Mouse (Mus musculus) embryo, embryonic 11 days (tissue): ENCODE measurements around the gene Tas1r2.

ENCODE experiments used
- DNase-seq: peaks from one replicate; pipeline ENCODE4 v3.0.0-alpha.2; 2015

Tas1r2 gene

DNA sequence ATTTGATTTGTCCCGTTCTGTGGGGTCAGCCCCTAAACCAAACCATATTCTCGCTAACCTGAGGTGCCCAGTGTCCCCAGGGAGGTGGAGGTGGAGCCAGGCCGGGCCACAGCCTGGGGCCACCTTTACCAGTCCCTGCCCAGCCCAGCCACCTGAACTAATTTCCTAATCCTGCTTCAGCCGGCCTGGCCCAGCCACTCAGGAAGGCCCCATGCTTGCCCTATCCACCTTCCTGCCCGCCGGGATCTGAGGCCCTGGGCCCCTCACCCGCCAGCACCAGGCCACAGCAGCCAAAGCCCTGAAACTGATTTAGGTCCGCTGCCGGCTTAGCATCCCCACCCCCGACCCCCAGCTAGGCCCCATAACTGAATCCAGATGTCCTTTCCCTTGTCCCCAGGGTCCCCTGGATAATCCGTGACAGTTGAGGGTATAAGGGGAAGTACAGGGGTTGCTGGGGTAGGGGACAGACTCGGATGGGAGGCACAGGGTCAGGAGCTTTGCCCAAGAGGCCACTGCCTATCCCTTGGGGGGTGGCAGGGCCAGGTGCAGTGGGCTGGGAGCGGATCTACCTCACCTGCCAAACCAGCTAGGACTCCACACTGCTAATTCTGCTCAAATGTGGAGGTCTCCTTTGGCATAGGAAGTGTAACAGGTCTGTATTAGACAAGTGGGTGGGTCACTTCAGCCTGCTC is 62.0 kb downstream of the Tas1r2 start:
- peak; percentile 44 for DNase-seq

DNA sequence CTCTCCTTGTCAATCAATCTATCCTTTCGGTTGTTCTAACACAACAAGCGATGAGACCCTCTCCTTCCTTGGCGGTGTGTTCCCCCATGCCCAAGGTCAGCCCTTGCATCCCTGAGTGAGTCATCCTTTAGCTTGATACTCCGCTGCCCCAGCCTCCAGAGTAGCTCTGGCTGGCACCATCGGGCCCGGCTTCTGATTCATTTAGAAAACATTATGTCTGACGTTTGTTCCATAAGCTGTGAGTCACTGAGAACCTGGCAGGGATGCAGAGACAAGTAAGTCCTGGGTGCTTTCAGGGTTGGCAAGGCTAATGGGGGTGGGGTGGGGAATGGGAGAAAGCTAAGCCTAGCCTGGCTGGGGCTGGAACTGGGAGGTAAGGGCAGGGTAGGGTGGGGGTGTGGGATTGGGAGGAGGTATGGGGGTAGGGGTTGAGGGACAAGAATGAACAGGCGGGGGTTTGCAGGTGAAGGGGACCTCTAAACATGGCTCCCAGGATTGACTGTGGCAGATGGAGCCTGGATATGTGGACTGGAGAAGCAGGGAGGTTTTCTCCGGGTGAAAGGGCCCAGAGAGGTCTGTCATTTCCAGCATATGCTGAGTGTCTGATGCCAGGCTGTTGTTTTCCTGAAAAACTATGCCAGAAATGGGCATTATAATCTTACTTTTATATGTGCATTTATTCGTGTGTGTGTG is 63.3 kb downstream of the Tas1r2 start:
- no peak for DNase-seq

DNA sequence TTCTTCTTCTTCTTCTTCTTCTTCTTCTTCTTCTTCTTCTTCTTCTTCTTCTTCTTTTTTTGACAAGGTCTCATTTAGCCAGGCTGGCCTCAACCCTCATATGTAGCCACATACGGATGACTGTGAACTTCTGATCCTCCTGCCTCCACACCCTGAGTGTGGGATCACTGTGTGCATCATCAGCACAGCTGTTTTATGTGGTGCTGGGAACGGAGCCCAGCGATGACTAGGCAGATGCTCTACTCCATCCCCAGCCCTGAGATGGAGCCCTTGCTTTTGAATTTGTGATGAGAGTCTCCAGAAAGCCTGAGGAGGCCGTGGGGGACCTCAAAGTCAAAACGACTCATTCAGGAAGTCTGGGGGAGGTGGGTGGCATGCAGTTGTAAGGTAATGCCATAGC is 65.6 kb downstream of the Tas1r2 start:
- no peak for DNase-seq
